In the genomic region with DNA sequence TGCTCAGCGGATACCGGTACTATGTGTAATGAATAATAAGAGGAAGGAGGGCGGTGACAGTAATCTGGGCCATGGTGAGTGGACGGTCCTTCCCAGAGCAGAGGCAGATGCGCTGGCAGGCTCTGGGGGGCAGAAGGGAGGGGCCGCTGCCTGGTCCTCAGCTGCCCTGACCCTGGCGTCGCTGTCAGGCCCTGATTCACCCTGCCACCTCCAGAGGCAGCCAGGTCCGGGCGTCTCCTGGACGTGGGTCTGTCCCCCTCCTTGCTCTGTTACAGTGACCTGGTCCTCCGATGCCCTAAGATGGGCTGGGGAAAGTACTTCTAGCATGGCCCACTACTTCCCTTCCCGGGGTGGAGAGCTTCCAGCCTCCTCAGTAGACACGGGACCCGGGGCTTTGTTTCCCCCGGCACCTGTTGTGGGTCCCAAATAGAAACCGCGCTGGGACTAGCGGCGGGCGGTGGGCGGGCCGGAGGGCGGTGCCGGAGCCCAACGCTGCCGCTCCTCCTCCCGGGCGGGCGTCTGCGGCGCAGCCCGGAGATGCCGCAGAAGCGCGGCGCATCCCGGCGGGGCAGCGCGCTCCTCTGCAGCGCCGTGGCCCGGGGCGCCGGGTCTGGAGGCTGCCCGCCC, we compare ENCODE assay signal across 8 mouse cellular contexts.
DNase-seq lines count a peak whose midpoint lies in the region; ATAC-seq and TF ChIP-seq lines count a peak whose summit lies in the region.

No protein-coding gene starts in this region.

- peak; percentile 35 for TF ChIP-seq CTCF in left cerebral cortex, adult 2 months (IDR thresholded peaks at IDR 0.05)

- peak; percentile 78 for ATAC-seq in hindbrain, embryonic 13.5 days (ENCODE audit: low FRiP score)

- H3K4me1 ChIP-seq in hindbrain, embryonic 13.5 days (replicated peaks): peaks cover 63% of the 10 kb centered on the region

- H3K4me3 ChIP-seq in hindbrain, embryonic 13.5 days: peak overlapping the region; percentile 86
- H3K4me3 ChIP-seq in left cerebral cortex, adult 2 months: peak overlapping the region; percentile 58
- peak overlapping the region; percentile 45 for H3K4me3 ChIP-seq in macrophage (ENCODE audit: inconsistent target)

- no peaks in the 10 kb centered on the region for H3K9me3 ChIP-seq in hindbrain, embryonic 13.5 days

- peak overlapping the region; percentile 81 for H3K4me2 ChIP-seq in hindbrain, embryonic 13.5 days

- peak overlapping the region; percentile 95 for H3K9ac ChIP-seq in hindbrain, embryonic 13.5 days

- peak; percentile 79 for DNase-seq in NIH3T3 (ENCODE audit: low read depth)
- DNase-seq in cerebellum, adult 9-10 months: peak; percentile 49
- DNase-seq in frontal cortex, postnatal 36 days (ENCODE audit: low spot score in 2 of 2): peak; percentile 49 to 56
- DNase-seq in left cerebral cortex, adult 2 months (ENCODE audit: extremely low spot score in 1 of 2, low spot score in 2 of 2): peak; percentile 68 to 69
- peak; percentile 83 for DNase-seq in retina, postnatal 1 day
- DNase-seq in urinary bladder, postnatal 25 days (ENCODE audit: low spot score): peak; percentile 51

- no peaks in the 10 kb centered on the region for H3K79me2 ChIP-seq in macrophage (ENCODE audit: inconsistent target)

- intact Hi-C loops in left cerebral cortex, adult 2 months (cut with DNase I): no loop called here

- peak overlapping the region; percentile 90 for H3K27ac ChIP-seq in hindbrain, embryonic 13.5 days
- peak overlapping the region; percentile 86 for H3K27ac ChIP-seq in left cerebral cortex, adult 2 months
- no peak overlapping the region for H3K27ac ChIP-seq in macrophage

- under 1% methylated on average over 45 of the region's 47 CpGs for WGBS in hindbrain, embryonic 13.5 days
- 2% methylated on average over 41 of the region's 47 CpGs for WGBS in macrophage (ENCODE audit: missing documents)

- no peaks in the 10 kb centered on the region for H3K36me3 ChIP-seq in hindbrain, embryonic 13.5 days
- H3K36me3 ChIP-seq in macrophage (ENCODE audit: inconsistent target): no peaks in the 10 kb centered on the region

- H3K27me3 ChIP-seq in hindbrain, embryonic 13.5 days: no peaks in the 10 kb centered on the region
